In genomic region chr1:31337087-31337486, GRCm38 (mm10) we compare ENCODE assay signal across 14 mouse cellular contexts.
DNase-seq lines count a peak whose midpoint lies in the region; TF ChIP-seq lines count a peak whose summit lies in the region.
"Had no signal": no experiment of that assay in that cellular context is flagged by ENCODE, and none has a peak within 500 bp of the region (broad histone marks: within the 10 kb centered on the region; RNA-seq: fewer than 3 reads in every experiment).

No protein-coding gene starts in this region.

- TF ChIP-seq CTCF in gastrocnemius, adult 2 months (IDR thresholded peaks at IDR 0.05), result peak; percentile 20; the same call in 1 of the 2 replicates
- 0 out of 2 replicates have a peak, but pooled peaks have one; percentile 15 for TF ChIP-seq CTCF in E14TG2a.4 (conservative IDR thresholded peaks at IDR 0.05; ENCODE audit: low read length)
- TF ChIP-seq CTCF in brain, embryonic 14.5 days (IDR thresholded peaks at IDR 0.05; ENCODE audit: borderline replicate concordance, extremely low read depth, insufficient read depth, insufficient read length), result no peak

- H3K9me3 ChIP-seq in E14TG2a.4 (ENCODE audit: low read length), result no peaks in the 10 kb centered on the region
- H3K9me3 ChIP-seq: G1E; hindbrain, embryonic 13.5 days; limb, embryonic 13.5 days; midbrain, embryonic 15.5 days had no signal

- H3K4me3 ChIP-seq in gastrocnemius, adult 2 months, result no peak overlapping the region
- no peak overlapping the region for H3K4me3 ChIP-seq in E14TG2a.4 (replicated peaks; ENCODE audit: low read length)
- H3K4me3 ChIP-seq: hindbrain, embryonic 13.5 days; limb, embryonic 13.5 days; midbrain, embryonic 15.5 days had no signal

- no peaks in the 10 kb centered on the region for H3K36me3 ChIP-seq in E14TG2a.4 (ENCODE audit: insufficient read depth, low read length)
- H3K36me3 ChIP-seq: G1E; hindbrain, embryonic 13.5 days; limb, embryonic 13.5 days; midbrain, embryonic 15.5 days had no signal

- H3K27me3 ChIP-seq in E14TG2a.4 (ENCODE audit: insufficient read depth, low read length), result no peaks in the 10 kb centered on the region
- H3K27me3 ChIP-seq: hindbrain, embryonic 13.5 days; limb, embryonic 13.5 days; midbrain, embryonic 15.5 days had no signal

- 0 out of 2 replicates have a peak, but pooled peaks cover 3% of the 10 kb centered on the region for H3K4me1 ChIP-seq in E14TG2a.4 (replicated peaks; ENCODE audit: low read depth, low read length)
- H3K4me1 ChIP-seq: hindbrain, embryonic 13.5 days; limb, embryonic 13.5 days; midbrain, embryonic 15.5 days had no signal

- no peak overlapping the region for H3K27ac ChIP-seq in gastrocnemius, adult 2 months
- H3K27ac ChIP-seq: hindbrain, embryonic 13.5 days; limb, embryonic 13.5 days; midbrain, embryonic 15.5 days had no signal

- no peak for TF ChIP-seq POLR2A in brain, embryonic 14.5 days (IDR thresholded peaks at IDR 0.05; ENCODE audit: borderline replicate concordance, extremely low read depth, insufficient read depth, insufficient read length, poor library complexity, severe bottlenecking)

- intact Hi-C loops in gastrocnemius, adult 2 months (cut with DNase I), result no loop called here
- intact Hi-C loops in left cerebral cortex, postnatal 25 days (cut with DNase I), result loop anchor here (1.0 to 10.0 kb wide), 2 partner anchors 127 to 642 kb away; no protein-coding TSS in a partner anchor

- DNase-seq in gastrocnemius, adult 2 months, result no peak
- DNase-seq in gastrocnemius, postnatal 10 days, result no peak
- DNase-seq in left cerebral cortex, postnatal 25 days (ENCODE audit: low spot score in 2 of 2), result peak; percentile 6 to 33
- DNase-seq in left cerebral cortex, adult 9 months (ENCODE audit: low spot score in 2 of 2), result no peak
- peak; percentile 37 for DNase-seq in brain, embryonic 14.5 days (ENCODE audit: low read depth)
- no peak for DNase-seq in adrenal gland, adult 18-20 months (ENCODE audit: low spot score in 2 of 2)
- no peak for DNase-seq in yolk sac, embryonic 10.5 days (ENCODE audit: low spot score)
- DNase-seq: heart, adult 11 months; thymus, adult 18-20 months had no signal

Comparison
In these comparisons a context has a peak if more than half of its experiments do, and no peak if none do; other contexts are left out.
1. DNase-seq: peak in left cerebral cortex, postnatal 25 days (2 of 2) and brain, embryonic 14.5 days (single experiment); none in gastrocnemius, adult 2 months (single experiment), gastrocnemius, postnatal 10 days (single experiment), left cerebral cortex, adult 9 months (0 of 2), adrenal gland, adult 18-20 months (0 of 2) and yolk sac, embryonic 10.5 days (single experiment).